Mouse (Mus musculus) intestine, postnatal 0 days (tissue): Measurements from ENCODE around the gene Hnf1a. TPM values are rescaled to one million over a fixed set of nuclear protein-coding genes. Genes with fewer than 3 reads are reported as not detected.
A peak's percentile ranks its signal among the peaks of the same experiment; 100 is the strongest.

Source experiments
- ATAC-seq: fragments of 200-750 bp; cut with Nextera tagmentation; 2 replicates; pipeline ENCODE4 v1.8.0; 2017; ENCODE audit warnings: mild to moderate bottlenecking, moderate TSS enrichment, moderate library complexity
- H3K27ac ChIP-seq: fragments of 300-500 bp; sonication (generic); 2 replicates; pipeline ENCODE4 v1.5.1; 2014; ENCODE audit warnings: mild to moderate bottlenecking, low read depth, low read length, moderate library complexity
- H3K27me3 ChIP-seq: fragments of 300-500 bp; sonication (generic); replicated peaks from 2 replicates; pipeline ENCODE4 v1.6.1; 2014; ENCODE audit warnings: low read length, mixed read lengths; ENCODE audit not compliant: control insufficient read depth, insufficient read depth
- H3K36me3 ChIP-seq: fragments of 300-500 bp; sonication (generic); 2 replicates; pipeline ENCODE4 v1.6.1; 2014; ENCODE audit warnings: mild to moderate bottlenecking, moderate library complexity; ENCODE audit not compliant: control insufficient read depth, insufficient read depth
- H3K4me1 ChIP-seq: fragments of 300-500 bp; sonication (generic); replicated peaks from 2 replicates; pipeline ENCODE4 v1.6.1; 2014; ENCODE audit warnings: antibody characterized with exemption, low read length, mixed read lengths; ENCODE audit not compliant: control insufficient read depth, insufficient read depth
- H3K4me2 ChIP-seq: fragments of 300-500 bp; sonication (generic); replicated peaks from 2 replicates; pipeline ENCODE4 v1.6.1; 2014; ENCODE audit warnings: low read depth, mild to moderate bottlenecking, moderate library complexity
- H3K4me3 ChIP-seq: fragments of 300-500 bp; sonication (generic); 2 replicates; pipeline ENCODE4 v1.5.1; 2014; ENCODE audit warnings: low read depth, low read length
- H3K9ac ChIP-seq: fragments of 300-500 bp; sonication (generic); 2 replicates; pipeline ENCODE4 v1.6.1; 2014; ENCODE audit warnings: mild to moderate bottlenecking, low read depth, low read length
- H3K9me3 ChIP-seq: fragments of 300-500 bp; sonication (generic); 2 replicates; pipeline ENCODE4 v1.6.1; 2016; ENCODE audit warnings: mixed run types; ENCODE audit not compliant: control insufficient read depth
- CTCF ChIP-seq: sonication (generic); IDR thresholded peaks from 2 replicates; pipeline ENCODE4 v1.5.1; 2016; ENCODE audit warnings: low read depth, mild to moderate bottlenecking, control low read depth, antibody characterized with exemption, moderate library complexity
- WGBS: fragments of 180-500 bp; shearing (Covaris S2); extraction: QIAGEN DNeasy Blood & Tissue Kit; methylation state at CpG from one replicate; pipeline ENCODE4 v1.1.7; 2014; 5-methylcytosine and 5-hydroxymethylcytosine counted together
- polyA plus RNA-seq: library from polyadenylated mRNA; unstranded; fragments of >200 nt; fragmentation: Nextera tagmentation; extraction: Ambion mirVana; gene quantifications from 2 replicates; pipeline ENCODE4 v1.2.1, GENCODE M21; 2015

Gene Hnf1a
- polyA plus RNA-seq, 1 experiment from 2014 or later, result 15.9 TPM

DNA sequence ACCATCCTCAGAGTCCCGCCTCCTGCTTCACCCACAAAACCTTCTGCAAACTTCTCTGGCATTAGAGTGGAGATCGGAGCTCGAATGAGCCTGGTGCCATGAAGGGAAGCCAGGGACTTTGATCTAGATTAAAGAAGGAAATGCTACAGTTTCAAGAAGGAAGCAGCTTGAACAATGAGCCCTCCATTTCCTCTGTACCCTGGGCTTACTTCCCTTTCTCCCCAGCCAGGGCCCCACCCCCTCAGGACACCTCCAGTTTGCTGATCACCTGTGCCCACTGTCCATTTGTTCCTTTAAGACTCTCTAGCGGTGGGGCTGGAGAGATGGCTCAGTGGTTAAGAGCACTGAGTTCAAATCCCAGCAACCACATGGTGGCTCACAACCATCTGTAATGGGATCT, 54.1 kb downstream of the Hnf1a start:
- peaks cover 4% of the 10 kb centered on the region; the same call in 1 of the 2 replicates for H3K36me3 ChIP-seq
- WGBS, result 71% methylated on average over 4 of the region's 4 CpGs
- TF ChIP-seq CTCF, result no peak
- ATAC-seq, result no peak
- no peak overlapping the region for H3K9ac ChIP-seq
- no peak overlapping the region for H3K4me2 ChIP-seq
- no peaks in the 10 kb centered on the region for H3K4me1 ChIP-seq
- no peak overlapping the region for H3K4me3 ChIP-seq
- H3K9me3 ChIP-seq, result no peaks in the 10 kb centered on the region
- no peak overlapping the region for H3K27ac ChIP-seq
- H3K27me3 ChIP-seq, result no peaks in the 10 kb centered on the region

DNA sequence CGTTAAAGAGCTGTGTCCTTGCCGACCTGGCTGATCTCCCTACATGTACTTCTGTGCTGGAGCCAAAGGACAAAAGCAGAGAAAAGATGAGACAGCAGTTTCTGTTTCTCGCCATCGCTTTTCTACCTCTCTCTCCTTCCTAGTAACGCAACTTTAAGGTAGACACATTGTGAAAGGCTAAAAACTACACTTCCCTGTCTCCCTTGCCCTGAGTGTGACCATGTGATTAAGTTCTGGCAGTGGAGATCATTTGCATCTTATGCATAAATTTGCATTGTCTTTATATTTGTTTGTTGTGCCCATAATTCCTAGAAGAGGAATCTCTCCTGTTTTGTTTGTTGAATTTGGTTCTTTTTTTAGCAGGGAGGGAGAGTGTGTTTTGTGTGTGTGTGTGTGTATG, 55.0 kb downstream of the Hnf1a start:
- 65% methylated on average over 5 of the region's 5 CpGs for WGBS
- Histone ChIP-seq H3K36me3 (peaks cover 13% of the 10 kb centered on the region), H3K9me3 (no peaks in the 10 kb centered on the region), H3K4me2 (no peak overlapping the region), H3K27ac (no peak overlapping the region), H3K4me1 (no peaks in the 10 kb centered on the region), H3K4me3 (no peak overlapping the region), H3K9ac (no peak overlapping the region), H3K27me3 (no peaks in the 10 kb centered on the region)
- no peak for TF ChIP-seq CTCF
- no peak for ATAC-seq

DNA sequence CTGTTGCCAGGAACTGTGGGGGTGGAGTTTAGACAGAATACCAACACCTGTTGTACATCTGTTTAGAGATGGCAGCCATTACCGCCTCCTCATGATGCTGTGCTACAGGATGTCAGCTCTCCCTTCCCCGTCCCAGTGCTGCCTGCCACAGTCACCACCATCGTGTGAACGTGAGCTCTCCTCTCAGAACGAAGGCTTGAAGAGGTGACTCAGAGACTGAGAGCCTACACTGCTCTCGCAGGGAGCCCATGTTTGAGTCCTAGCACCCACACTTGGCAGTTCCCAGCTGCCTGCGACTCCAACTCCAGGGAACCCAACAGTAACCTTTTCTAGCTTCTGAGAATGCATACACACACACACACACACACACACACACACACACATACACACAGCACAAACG, 56.0 kb downstream of the Hnf1a start:
- Histone ChIP-seq H3K4me3 (no peak overlapping the region), H3K9ac (no peak overlapping the region), H3K27me3 (no peaks in the 10 kb centered on the region), H3K27ac (no peak overlapping the region), H3K4me1 (no peaks in the 10 kb centered on the region), H3K9me3 (no peaks in the 10 kb centered on the region), H3K4me2 (no peak overlapping the region), H3K36me3 (peaks cover 16% of the 10 kb centered on the region)
- 76% methylated on average over 8 of the region's 8 CpGs for WGBS
- no peak for ATAC-seq
- TF ChIP-seq CTCF, result no peak

DNA sequence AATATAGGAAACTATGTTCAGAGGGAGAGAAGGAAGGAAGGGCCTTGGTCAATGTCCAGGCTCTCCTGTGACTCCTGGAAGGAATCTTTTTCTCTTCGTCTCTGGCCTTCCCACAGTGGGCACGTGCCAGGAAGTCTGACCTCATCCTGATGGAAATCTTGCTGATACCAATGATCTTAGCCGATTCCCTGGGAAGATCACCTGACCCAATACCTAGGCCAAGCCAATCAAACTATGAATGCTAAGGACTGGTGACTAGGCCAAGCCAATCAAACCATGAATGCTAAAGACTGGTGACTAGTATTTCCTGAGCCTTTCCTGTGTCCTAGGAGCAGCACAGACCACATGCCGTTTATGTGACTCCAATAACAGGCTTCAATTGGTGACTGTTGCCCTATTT, 57.2 kb downstream of the Hnf1a start:
- ATAC-seq, result peak; percentile 59
- no peak overlapping the region for H3K27ac ChIP-seq
- no peak overlapping the region for H3K4me2 ChIP-seq
- H3K36me3 ChIP-seq, result peaks cover 18% of the 10 kb centered on the region
- H3K4me3 ChIP-seq, result no peak overlapping the region
- no peak for TF ChIP-seq CTCF
- 58% methylated on average over 4 of the region's 4 CpGs for WGBS
- H3K4me1 ChIP-seq, result no peaks in the 10 kb centered on the region
- no peaks in the 10 kb centered on the region for H3K27me3 ChIP-seq
- no peaks in the 10 kb centered on the region for H3K9me3 ChIP-seq
- no peak overlapping the region for H3K9ac ChIP-seq

DNA sequence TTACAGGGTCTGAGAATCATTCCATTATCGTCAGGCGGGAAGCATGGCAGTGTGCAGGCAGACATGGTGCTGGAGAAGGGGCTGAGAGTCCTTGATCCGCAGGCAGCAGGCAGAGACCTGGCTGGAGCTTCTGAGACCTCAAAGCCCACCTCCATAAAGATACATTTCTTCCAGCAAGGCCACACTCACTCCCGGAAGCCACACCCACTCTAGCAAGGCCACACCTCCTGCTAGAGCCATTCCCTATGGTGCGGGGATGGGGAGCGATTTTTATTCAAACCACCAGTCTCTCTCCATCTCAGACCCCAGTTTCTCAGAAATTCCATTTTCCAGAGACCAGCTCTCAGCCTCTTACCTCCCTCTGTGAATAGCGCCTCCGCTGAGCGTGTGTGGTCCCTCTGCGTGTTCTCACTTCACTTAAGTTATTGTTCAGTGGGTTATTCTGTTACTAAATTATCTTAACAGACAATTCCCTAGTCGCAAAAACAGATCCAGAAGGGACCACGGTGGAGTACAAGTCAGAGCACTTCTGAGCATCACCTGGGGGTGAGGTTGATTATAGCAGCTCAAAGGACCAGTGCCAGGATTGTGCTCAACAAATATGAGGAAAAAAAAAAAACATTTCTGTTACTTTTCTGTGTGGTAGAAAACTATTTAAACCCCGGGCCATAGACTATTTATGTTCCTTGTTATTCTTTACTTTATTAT, 62.1 kb downstream of the Hnf1a start:
- peaks cover 51% of the 10 kb centered on the region for H3K36me3 ChIP-seq
- no peak overlapping the region for H3K4me3 ChIP-seq
- H3K9me3 ChIP-seq, result no peaks in the 10 kb centered on the region
- H3K4me1 ChIP-seq, result no peaks in the 10 kb centered on the region
- H3K27me3 ChIP-seq, result no peaks in the 10 kb centered on the region
- no peak for ATAC-seq
- WGBS, result 57% methylated on average over 13 of the region's 13 CpGs
- no peak for TF ChIP-seq CTCF
- no peak overlapping the region for H3K27ac ChIP-seq
- no peak overlapping the region for H3K9ac ChIP-seq
- H3K4me2 ChIP-seq, result no peak overlapping the region

- 43% methylated on average over 1 of the region's 1 CpGs for WGBS
These were observed 68.5 kb downstream of the Hnf1a start for GRCm38 (mm10) chr5:114902413-114902812.

More at GRCm38 (mm10) chr5:114902413-114902812, 68.5 kb downstream of the Hnf1a start:
- peak; percentile 84 for TF ChIP-seq CTCF
- H3K9ac ChIP-seq, result no peak overlapping the region
- no peaks in the 10 kb centered on the region for H3K4me1 ChIP-seq
- H3K9me3 ChIP-seq, result no peaks in the 10 kb centered on the region
- no peak overlapping the region for H3K4me2 ChIP-seq
- no peak overlapping the region for H3K27ac ChIP-seq
- peaks cover 38% of the 10 kb centered on the region for H3K36me3 ChIP-seq
- no peak overlapping the region for H3K4me3 ChIP-seq
- no peaks in the 10 kb centered on the region for H3K27me3 ChIP-seq
- no peak for ATAC-seq

Other genes starting within 250 kb of the Hnf1a start
- 59.7 and 61.9 TPM in 2 replicates for gene Ankrd13a, start 196.4 kb downstream of the Hnf1a start, polyA plus RNA-seq
- 13.8 and 17.8 TPM in 2 replicates for gene Git2, start 195.6 kb downstream of the Hnf1a start, polyA plus RNA-seq
- 59.0 and 60.5 TPM in 2 replicates for gene 1500011B03Rik, start 147.6 kb downstream of the Hnf1a start, polyA plus RNA-seq
- gene 4930519G04Rik, start 117.4 kb downstream of the Hnf1a start, polyA plus RNA-seq, result not detected in 2 replicates
- gene Gm9936, start 112.4 kb downstream of the Hnf1a start, polyA plus RNA-seq, result 0.08 TPM in 1 of 2 replicates, not detected in the other
- gene Oasl2, start 74.2 kb downstream of the Hnf1a start, polyA plus RNA-seq, result 78.7 and 88.6 TPM in 2 replicates
- gene Oasl1, start 47.9 kb downstream of the Hnf1a start, polyA plus RNA-seq, result 20.1 and 25.5 TPM in 2 replicates
- 55.6 and 56.5 TPM in 2 replicates for gene 2210016L21Rik, start 28.9 kb downstream of the Hnf1a start, polyA plus RNA-seq
- 19.5 and 20.8 TPM in 2 replicates for gene Sppl3, start 40.0 kb upstream of the Hnf1a start, polyA plus RNA-seq
- gene Gm10401, start 127.2 kb upstream of the Hnf1a start, polyA plus RNA-seq, result 13.8 and 17.0 TPM in 2 replicates
- gene Acads, start 148.3 kb upstream of the Hnf1a start, polyA plus RNA-seq, result 100 and 113 TPM in 2 replicates
- gene Unc119b, start 163.9 kb upstream of the Hnf1a start, polyA plus RNA-seq, result 10.1 and 12.2 TPM in 2 replicates
- 56.7 and 59.7 TPM in 2 replicates for gene Mlec, start 187.1 kb upstream of the Hnf1a start, polyA plus RNA-seq
- 0.57 and 0.90 TPM in 2 replicates for gene Cabp1, start 223.3 kb upstream of the Hnf1a start, polyA plus RNA-seq